Mouse (Mus musculus) ES-E14 (cell line): ENCODE measurements around the gene Mta1. TPM values are rescaled to one million over a fixed set of nuclear protein-coding genes. Genes with fewer than 3 reads are reported as not detected.

Source experiments
- DNase-seq: peaks from one replicate; pipeline ENCODE4 v3.0.0-alpha.2; 2013; ENCODE audit warnings: low read depth, low spot score
- H3K27ac ChIP-seq: 2 replicates; pipeline ENCODE4 v1.5.1; 2012; ENCODE audit warnings: low read depth, mild to moderate bottlenecking, low read length, moderate library complexity, mixed read lengths; ENCODE audit not compliant: poor library complexity, insufficient read depth, severe bottlenecking
- H3K36me3 ChIP-seq: 2 replicates; pipeline ENCODE4 v1.6.1; 2012; ENCODE audit warnings: mild to moderate bottlenecking, low read length, moderate library complexity, mixed read lengths; ENCODE audit not compliant: control insufficient read depth, poor library complexity, insufficient read depth, severe bottlenecking
- H3K4me1 ChIP-seq, 2 experiments: fragments of 150-350 bp in 1 of 2; sonication (generic) in 1 of 2; 2 replicates each; pipeline ENCODE4 v1.6.1; 2012; ENCODE audit warnings: low read length in 2 of 2, mild to moderate bottlenecking in 1 of 2, mixed read lengths in 1 of 2; ENCODE audit not compliant: control insufficient read depth in 2 of 2, insufficient read depth in 2 of 2, poor library complexity in 1 of 2
- H3K4me3 ChIP-seq, 2 experiments: fragments of 150-350 bp in 1 of 2; sonication (generic) in 1 of 2; 2 replicates each; pipeline ENCODE4 v1.5.1; 2012; ENCODE audit warnings: low read length in 2 of 2, low read depth in 1 of 2, mild to moderate bottlenecking in 1 of 2, mixed read lengths in 1 of 2; ENCODE audit not compliant: insufficient read depth in 1 of 2, poor library complexity in 1 of 2, severe bottlenecking in 1 of 2
- H3K9ac ChIP-seq: 2 replicates; pipeline ENCODE4 v1.6.1; 2012; ENCODE audit warnings: low read depth, mild to moderate bottlenecking, low read length, mixed read lengths; ENCODE audit not compliant: poor library complexity, insufficient read depth, severe bottlenecking
- H3K9me3 ChIP-seq: fragments of 150-350 bp; sonication (generic); 2 replicates; pipeline ENCODE4 v1.6.1; 2012; ENCODE audit warnings: low read depth, mild to moderate bottlenecking, low read length; ENCODE audit not compliant: control insufficient read depth, insufficient read depth
- CHD2 ChIP-seq: IDR thresholded peaks from 2 replicates; pipeline ENCODE4 v1.6.1; 2014; ENCODE audit warnings: mild to moderate bottlenecking, low read depth, low read length, inconsistent platforms
- HCFC1 ChIP-seq: IDR thresholded peaks from 2 replicates; pipeline ENCODE4 v1.6.1; 2012; ENCODE audit warnings: low read length, inconsistent platforms, borderline replicate concordance; ENCODE audit not compliant: insufficient read depth
- MAFK ChIP-seq: IDR thresholded peaks from 2 replicates; pipeline ENCODE4 v1.6.1; 2014; ENCODE audit warnings: mild to moderate bottlenecking, low read depth, low read length, inconsistent platforms; ENCODE audit not compliant: insufficient read depth
- ZC3H11A ChIP-seq: IDR thresholded peaks from 2 replicates; pipeline ENCODE4 v1.6.1; 2012; ENCODE audit warnings: low read depth, mild to moderate bottlenecking, inconsistent platforms, low read length, borderline replicate concordance
- ZNF384 ChIP-seq: IDR thresholded peaks from 2 replicates; pipeline ENCODE4 v1.6.1; 2012; ENCODE audit warnings: low read depth, low read length, inconsistent platforms
- in situ Hi-C, 2 experiments: fragments of 600-800 bp; cut with MboI; formaldehyde crosslinking; loops; one replicate each; pipeline ENCODE4 v1.15.1; 2025; ENCODE audit warnings: low sequenced_read_pairs in 2 of 2, inconsistent platforms in 1 of 2; ENCODE audit not compliant: unreplicated experiment in 2 of 2
- total RNA-seq: library from RNA; depleted of rRNA; stranded (reverse); fragments of 300-350 nt; gene quantifications from 2 replicates; pipeline ENCODE4 v1.2.3, GENCODE M21; 2012

The Mta1 gene
- total RNA-seq, 1 experiment, result 30.3 TPM

- in situ Hi-C loops, result no loop called here
- Histone ChIP-seq H3K4me3 (no peak overlapping the region), H3K27ac (no peak overlapping the region), H3K9me3 (no peaks in the 10 kb centered on the region), H3K9ac (no peak overlapping the region), H3K4me1 (peaks cover 0 to 13% of the 10 kb centered on the region in 2 experiments; a peak in 2 of 4 replicates), H3K36me3 (no peaks in the 10 kb centered on the region)
- TF ChIP-seq ZC3H11A (no peak), CHD2 (no peak), MAFK (no peak), ZNF384 (no peak), HCFC1 (no peak)
- no peak for DNase-seq
These were observed 10.8 kb upstream of the Mta1 start for GRCm38 (mm10) chr12:113087276-113087675.

- DNase-seq, result no peak
- Histone ChIP-seq H3K36me3 (no peaks in the 10 kb centered on the region), H3K4me3 (no peak overlapping the region), H3K9me3 (no peaks in the 10 kb centered on the region), H3K4me1 (peaks cover 0 to 13% of the 10 kb centered on the region in 2 experiments; a peak in 2 of 4 replicates), H3K9ac (no peak overlapping the region), H3K27ac (no peak overlapping the region)
- in situ Hi-C loops, result no loop called here
- TF ChIP-seq MAFK (no peak), ZC3H11A (no peak), ZNF384 (no peak), CHD2 (no peak), HCFC1 (no peak)
These were observed 10.1 kb upstream of the Mta1 start for GRCm38 (mm10) chr12:113088026-113088425.

- TF ChIP-seq MAFK (no peak), ZNF384 (no peak), ZC3H11A (no peak), HCFC1 (no peak), CHD2 (no peak)
- DNase-seq, result no peak
- Histone ChIP-seq H3K4me3 (no peak overlapping the region), H3K9ac (no peak overlapping the region), H3K27ac (no peak overlapping the region), H3K36me3 (no peaks in the 10 kb centered on the region), H3K9me3 (no peaks in the 10 kb centered on the region), H3K4me1 (peaks cover 0 to 13% of the 10 kb centered on the region in 2 experiments; a peak in 2 of 4 replicates)
- in situ Hi-C loops, result no loop called here
These were observed 9.0 kb upstream of the Mta1 start for GRCm38 (mm10) chr12:113089107-113089506.

GRCm38 (mm10) chr12:113090053-113090452, 8.0 kb upstream of the Mta1 start:
- Histone ChIP-seq H3K9ac (no peak overlapping the region), H3K36me3 (no peaks in the 10 kb centered on the region), H3K4me1 (peaks cover 0 to 15% of the 10 kb centered on the region in 2 experiments; a peak in 2 of 4 replicates), H3K9me3 (no peaks in the 10 kb centered on the region), H3K27ac (no peak overlapping the region), H3K4me3 (no peak overlapping the region)
- TF ChIP-seq ZC3H11A, result no peak
- no peak for TF ChIP-seq CHD2
- no peak for TF ChIP-seq ZNF384
- TF ChIP-seq MAFK, result no peak
- no peak for TF ChIP-seq HCFC1
- DNase-seq, result no peak
- in situ Hi-C loops, result no loop called here

GRCm38 (mm10) chr12:113097040-113097439, 1.0 kb upstream of the Mta1 start:
- TF ChIP-seq CHD2 (no peak), MAFK (no peak)
- Histone ChIP-seq H3K9me3 (no peaks in the 10 kb centered on the region), H3K27ac (no peak overlapping the region), H3K9ac (no peak overlapping the region), H3K4me3 (peak overlapping the region; percentile 71 to 94; a peak in 3 of 4 replicates), H3K4me1 (peaks cover 5 to 40% of the 10 kb centered on the region in 2 experiments; a peak in 2 of 4 replicates), H3K36me3 (no peaks in the 10 kb centered on the region; the same call in 1 of the 2 replicates)
- in situ Hi-C loops, result no loop called here
- no peak for DNase-seq
